Mouse (Mus musculus) limb, embryonic 13.5 days (tissue): ENCODE measurements around the gene Slc11a2. TPM values are rescaled to one million over a fixed set of nuclear protein-coding genes. Genes with fewer than 3 reads are reported as not detected.

Experiments
- ATAC-seq: fragments of 200-750 bp; cut with Nextera tagmentation; 2 replicates; pipeline ENCODE4 v1.8.0; 2017; ENCODE audit warnings: low read depth, moderate number of reproducible peaks, moderate TSS enrichment; ENCODE audit not compliant: low FRiP score
- H3K27ac ChIP-seq: fragments of 300-500 bp; sonication (generic); 2 replicates; pipeline ENCODE4 v1.5.1; 2015; ENCODE audit warnings: inconsistent platforms, mild to moderate bottlenecking, moderate library complexity
- H3K27me3 ChIP-seq: fragments of 300-500 bp; sonication (generic); 2 replicates; pipeline ENCODE4 v1.6.1; 2015; ENCODE audit warnings: mild to moderate bottlenecking, inconsistent platforms
- H3K36me3 ChIP-seq: fragments of 300-500 bp; sonication (generic); 2 replicates; pipeline ENCODE4 v1.6.1; 2015; ENCODE audit warnings: inconsistent platforms, mild to moderate bottlenecking, moderate library complexity
- H3K4me1 ChIP-seq: fragments of 300-500 bp; sonication (generic); 2 replicates; pipeline ENCODE4 v1.6.1; 2015; ENCODE audit warnings: inconsistent platforms
- H3K4me2 ChIP-seq: fragments of 300-500 bp; sonication (generic); replicated peaks from 2 replicates; pipeline ENCODE4 v1.6.1; 2015; ENCODE audit warnings: inconsistent platforms, mild to moderate bottlenecking, moderate library complexity
- H3K4me3 ChIP-seq: fragments of 300-500 bp; sonication (generic); 2 replicates; pipeline ENCODE4 v1.5.1; 2015; ENCODE audit warnings: moderate library complexity, mild to moderate bottlenecking, inconsistent platforms
- H3K9ac ChIP-seq: fragments of 300-500 bp; sonication (generic); 2 replicates; pipeline ENCODE4 v1.6.1; 2015; ENCODE audit warnings: mild to moderate bottlenecking, inconsistent platforms
- H3K9me3 ChIP-seq: fragments of 300-500 bp; sonication (generic); 2 replicates; pipeline ENCODE4 v1.6.1; 2016; ENCODE audit warnings: inconsistent platforms
- whole genome bisulfite sequencing: fragments of 180-500 bp; shearing (Covaris S2); methylation state at CpG from one replicate; pipeline ENCODE4 v1.1.7; 2015; 5-methylcytosine and 5-hydroxymethylcytosine counted together
- polyA plus RNA-seq: library from polyadenylated mRNA; unstranded; fragments of >200 nt; fragmentation: Nextera tagmentation; extraction: Ambion mirVana; gene quantifications from 2 replicates; pipeline ENCODE4 v1.2.1, GENCODE M21; 2015

The Slc11a2 gene
- polyA plus RNA-seq, 1 experiment from 2014 or later, result 25.3 TPM

DNA sequence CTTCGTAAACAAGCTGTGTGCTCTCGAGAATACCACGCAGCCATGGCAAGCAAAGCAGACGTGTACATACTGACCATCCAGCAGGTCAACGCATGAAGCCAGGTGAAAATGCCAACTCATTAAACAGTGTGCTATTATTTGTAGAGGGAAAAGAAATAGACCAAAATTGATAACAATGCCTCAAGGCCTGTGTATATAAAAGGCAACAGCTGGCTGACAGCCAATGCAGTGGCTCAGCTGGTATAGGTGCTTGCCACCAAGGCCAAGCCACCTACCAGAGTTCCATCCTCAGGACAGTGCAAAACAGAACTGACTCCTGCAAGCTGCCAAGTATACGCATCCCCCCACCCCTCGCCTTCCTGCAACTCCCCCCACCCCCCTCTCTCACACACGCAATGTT, 9.2 kb downstream of the Slc11a2 start:
- no peak overlapping the region for H3K4me2 ChIP-seq
- no peak overlapping the region for H3K27ac ChIP-seq
- H3K4me1 ChIP-seq, result peaks cover 45% of the 10 kb centered on the region
- peaks cover 14% of the 10 kb centered on the region for H3K36me3 ChIP-seq
- ATAC-seq, result no peak
- H3K27me3 ChIP-seq, result no peaks in the 10 kb centered on the region
- no peak overlapping the region for H3K4me3 ChIP-seq
- H3K9ac ChIP-seq, result no peak overlapping the region
- no peaks in the 10 kb centered on the region for H3K9me3 ChIP-seq
- 90% methylated on average over 8 of the region's 8 CpGs for WGBS

GRCm38 (mm10) chr15:100414942-100415341, 9.9 kb downstream of the Slc11a2 start:
- Histone ChIP-seq H3K27me3 (no peaks in the 10 kb centered on the region), H3K4me1 (peaks cover 38% of the 10 kb centered on the region), H3K4me2 (no peak overlapping the region), H3K9me3 (no peaks in the 10 kb centered on the region), H3K4me3 (no peak overlapping the region), H3K9ac (no peak overlapping the region), H3K36me3 (peaks cover 22% of the 10 kb centered on the region), H3K27ac (no peak overlapping the region)
- ATAC-seq, result no peak
- 92% methylated on average over 13 of the region's 13 CpGs for WGBS

DNA sequence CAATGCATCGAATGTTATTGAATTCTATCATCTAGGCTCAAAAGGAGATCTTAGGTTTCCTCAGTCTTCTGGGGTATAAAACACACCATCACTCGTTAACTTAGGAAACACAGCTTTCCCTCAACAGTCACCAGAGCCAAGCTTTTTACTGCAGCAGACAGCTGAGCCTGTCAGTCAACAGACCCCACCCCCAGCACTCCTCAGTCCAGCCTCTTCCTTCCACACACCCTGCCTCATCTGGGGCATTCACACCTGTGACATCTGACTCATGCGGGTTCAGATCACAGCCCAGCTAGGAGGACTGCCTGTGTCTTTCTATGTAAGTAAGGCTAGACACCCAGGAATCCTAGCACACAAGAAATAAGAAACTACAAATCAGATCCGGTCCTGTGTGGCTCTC, 10.9 kb downstream of the Slc11a2 start:
- Histone ChIP-seq H3K9me3 (no peaks in the 10 kb centered on the region), H3K27ac (no peak overlapping the region), H3K4me3 (no peak overlapping the region), H3K9ac (no peak overlapping the region), H3K27me3 (no peaks in the 10 kb centered on the region), H3K4me2 (no peak overlapping the region), H3K4me1 (peaks cover 30% of the 10 kb centered on the region), H3K36me3 (peaks cover 31% of the 10 kb centered on the region)
- WGBS, result 34% methylated on average over 4 of the region's 4 CpGs
- ATAC-seq, result no peak

DNA sequence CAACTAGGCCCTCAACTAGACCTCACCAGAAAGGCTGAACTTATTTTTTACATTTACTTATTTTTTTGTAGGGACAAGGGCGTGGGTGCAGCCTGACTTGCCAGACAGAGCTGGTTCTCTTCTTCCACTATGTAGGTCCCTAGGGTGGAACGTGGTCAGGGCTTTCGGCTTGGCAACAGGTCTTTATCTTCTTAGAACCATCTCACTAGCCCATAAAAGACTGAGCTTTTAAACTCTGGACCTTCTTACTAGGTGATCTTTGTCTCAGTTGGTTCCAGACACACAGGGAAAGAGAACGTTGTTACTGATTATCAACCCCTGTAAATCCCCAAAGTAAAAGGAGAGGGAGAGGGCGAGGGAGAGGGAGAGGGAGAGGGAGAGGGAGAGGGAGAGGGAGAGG, 11.6 kb downstream of the Slc11a2 start:
- Histone ChIP-seq H3K4me2 (no peak overlapping the region), H3K4me1 (peaks cover 30% of the 10 kb centered on the region), H3K9me3 (no peaks in the 10 kb centered on the region), H3K27ac (no peak overlapping the region), H3K9ac (no peak overlapping the region), H3K27me3 (no peaks in the 10 kb centered on the region), H3K36me3 (peaks cover 38% of the 10 kb centered on the region), H3K4me3 (no peak overlapping the region)
- 68% methylated on average over 4 of the region's 5 CpGs for WGBS
- no peak for ATAC-seq

DNA sequence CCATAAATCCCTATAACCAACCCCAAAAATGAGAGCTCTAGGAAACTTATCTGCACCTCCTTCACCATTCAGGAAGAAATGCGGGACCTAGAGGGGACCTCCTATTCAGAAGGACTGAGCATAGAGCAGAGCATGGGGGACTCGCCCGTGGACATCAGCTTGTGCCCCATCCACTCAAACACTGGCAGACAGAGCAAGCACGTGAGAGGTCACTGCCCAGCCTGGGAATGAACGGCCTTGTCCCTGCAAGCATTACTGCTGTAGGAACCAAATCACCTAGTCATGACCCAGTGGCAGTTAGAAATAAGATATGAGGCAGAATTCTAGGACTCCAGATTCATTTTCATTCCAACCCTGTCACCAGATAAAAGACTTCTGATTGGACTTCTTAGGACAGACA, 13.1 kb downstream of the Slc11a2 start:
- peaks cover 20% of the 10 kb centered on the region for H3K4me1 ChIP-seq
- no peak overlapping the region for H3K4me2 ChIP-seq
- H3K27me3 ChIP-seq, result no peaks in the 10 kb centered on the region
- H3K27ac ChIP-seq, result no peak overlapping the region
- H3K9me3 ChIP-seq, result no peaks in the 10 kb centered on the region
- no peak overlapping the region for H3K9ac ChIP-seq
- no peak for ATAC-seq
- 89% methylated on average over 5 of the region's 5 CpGs for WGBS
- peaks cover 49% of the 10 kb centered on the region for H3K36me3 ChIP-seq
- H3K4me3 ChIP-seq, result no peak overlapping the region

- no peak for ATAC-seq
- WGBS, result 63% methylated on average over 14 of the region's 14 CpGs
- H3K36me3 ChIP-seq, result peaks cover 54% of the 10 kb centered on the region
- peaks cover 15% of the 10 kb centered on the region for H3K4me1 ChIP-seq
- H3K4me3 ChIP-seq, result no peak overlapping the region
- no peaks in the 10 kb centered on the region for H3K9me3 ChIP-seq
- no peak overlapping the region for H3K9ac ChIP-seq
- no peaks in the 10 kb centered on the region for H3K27me3 ChIP-seq
- no peak overlapping the region for H3K4me2 ChIP-seq
- H3K27ac ChIP-seq, result no peak overlapping the region
Observed at GRCm38 (mm10) chr15:100410918-100411672, 13.8 kb downstream of the Slc11a2 start.

GRCm38 (mm10) chr15:100406088-100406487, 18.8 kb downstream of the Slc11a2 start:
- WGBS, result 88% methylated on average over 5 of the region's 5 CpGs
- no peaks in the 10 kb centered on the region for H3K4me1 ChIP-seq
- no peak overlapping the region for H3K4me3 ChIP-seq
- no peak overlapping the region for H3K27ac ChIP-seq
- H3K27me3 ChIP-seq, result no peaks in the 10 kb centered on the region
- no peak overlapping the region for H3K9ac ChIP-seq
- H3K4me2 ChIP-seq, result no peak overlapping the region
- no peak for ATAC-seq
- peaks cover 94% of the 10 kb centered on the region for H3K36me3 ChIP-seq
- no peaks in the 10 kb centered on the region for H3K9me3 ChIP-seq

DNA sequence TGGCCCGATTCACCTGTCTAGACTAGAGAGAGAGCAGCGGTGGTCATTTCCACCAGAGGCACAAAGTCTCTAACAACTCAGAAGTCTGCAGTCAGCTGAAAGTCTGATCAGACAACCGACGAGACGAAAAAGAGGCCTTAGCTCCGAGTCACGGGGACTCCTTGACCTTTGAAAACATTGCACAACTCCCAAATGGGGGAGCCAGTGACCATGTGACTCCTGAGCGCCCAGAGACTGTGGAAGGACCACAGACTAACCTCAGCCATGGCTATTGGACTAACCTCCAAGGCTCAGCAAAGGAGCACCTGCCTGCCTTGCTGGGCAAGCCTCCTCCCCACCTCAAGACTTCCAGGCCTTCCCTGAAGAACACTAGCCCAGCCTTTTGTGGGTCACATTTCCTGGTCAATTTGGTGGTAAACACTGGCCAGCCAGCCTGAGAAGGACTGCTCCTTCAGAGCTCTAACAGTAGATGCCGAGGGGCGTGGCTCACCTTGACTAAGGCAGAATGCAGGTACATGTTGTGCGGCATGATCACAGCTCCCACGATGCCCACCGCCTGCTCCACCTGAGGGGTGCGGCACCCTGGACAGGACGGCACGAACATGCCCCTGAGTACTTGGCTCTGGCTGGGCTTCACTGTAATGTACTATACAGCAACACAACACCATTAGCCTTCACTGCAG, 21.4 kb downstream of the Slc11a2 start:
- WGBS, result 93% methylated on average over 16 of the region's 16 CpGs

DNA sequence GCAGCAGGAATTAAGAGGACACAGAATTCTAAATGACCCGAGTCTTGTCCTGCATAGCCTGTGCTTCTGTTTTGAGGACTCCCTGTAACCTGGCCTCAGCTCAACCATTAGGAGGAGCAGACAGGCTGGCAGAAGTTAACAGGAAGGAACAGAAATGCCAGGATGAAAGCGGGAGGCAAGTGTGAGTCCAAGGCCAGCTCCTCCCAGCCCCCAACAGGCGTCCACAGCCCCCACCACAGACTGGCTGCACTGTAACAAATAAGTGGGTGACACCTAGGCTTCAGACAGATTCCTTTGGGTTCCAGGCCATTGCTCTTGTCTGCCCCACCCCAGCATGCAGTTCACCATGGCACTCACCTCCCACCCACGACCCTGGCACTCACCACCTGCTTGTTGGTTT, 22.1 kb downstream of the Slc11a2 start:
- no peak overlapping the region for H3K4me3 ChIP-seq
- WGBS, result 90% methylated on average over 4 of the region's 4 CpGs
- H3K27ac ChIP-seq, result no peak overlapping the region
- H3K9ac ChIP-seq, result no peak overlapping the region
- ATAC-seq, result no peak
- H3K9me3 ChIP-seq, result no peaks in the 10 kb centered on the region
- H3K27me3 ChIP-seq, result no peaks in the 10 kb centered on the region
- H3K4me2 ChIP-seq, result no peak overlapping the region
- H3K36me3 ChIP-seq, result peaks cover 94% of the 10 kb centered on the region
- H3K4me1 ChIP-seq, result no peaks in the 10 kb centered on the region

More for the DNA sequence above, 21.4 kb downstream of the Slc11a2 start:
- Histone ChIP-seq H3K9ac (no peak overlapping the region), H3K4me3 (no peak overlapping the region), H3K4me2 (no peak overlapping the region), H3K27me3 (no peaks in the 10 kb centered on the region), H3K27ac (no peak overlapping the region), H3K36me3 (peaks cover 94% of the 10 kb centered on the region), H3K9me3 (no peaks in the 10 kb centered on the region), H3K4me1 (no peaks in the 10 kb centered on the region)
- ATAC-seq, result no peak

DNA sequence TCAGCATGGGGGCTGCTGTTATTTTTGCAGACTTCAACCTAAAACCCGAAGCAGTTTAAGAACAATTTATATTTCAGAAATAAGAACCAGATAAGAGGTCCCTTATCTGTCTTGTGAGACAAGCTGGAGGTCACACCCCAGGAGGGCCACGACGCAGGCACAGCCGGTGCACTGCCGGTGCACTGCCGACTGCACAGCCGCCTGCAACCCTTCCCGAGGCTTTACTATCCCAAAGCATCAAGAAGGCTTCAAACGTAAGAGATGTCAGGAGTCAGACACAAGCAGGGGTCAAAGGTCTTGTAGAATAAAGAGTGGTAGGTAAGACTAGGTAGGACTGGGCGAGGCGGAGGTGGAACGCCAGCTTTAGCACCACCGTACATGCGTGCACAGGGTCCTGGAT, 22.5 kb downstream of the Slc11a2 start:
- H3K4me3 ChIP-seq, result no peak overlapping the region
- H3K9ac ChIP-seq, result no peak overlapping the region
- H3K9me3 ChIP-seq, result no peaks in the 10 kb centered on the region
- H3K27ac ChIP-seq, result no peak overlapping the region
- no peak for ATAC-seq
- no peak overlapping the region for H3K4me2 ChIP-seq
- no peaks in the 10 kb centered on the region for H3K4me1 ChIP-seq
- H3K36me3 ChIP-seq, result peaks cover 96% of the 10 kb centered on the region
- H3K27me3 ChIP-seq, result no peaks in the 10 kb centered on the region
- WGBS, result 90% methylated on average over 14 of the region's 14 CpGs

DNA sequence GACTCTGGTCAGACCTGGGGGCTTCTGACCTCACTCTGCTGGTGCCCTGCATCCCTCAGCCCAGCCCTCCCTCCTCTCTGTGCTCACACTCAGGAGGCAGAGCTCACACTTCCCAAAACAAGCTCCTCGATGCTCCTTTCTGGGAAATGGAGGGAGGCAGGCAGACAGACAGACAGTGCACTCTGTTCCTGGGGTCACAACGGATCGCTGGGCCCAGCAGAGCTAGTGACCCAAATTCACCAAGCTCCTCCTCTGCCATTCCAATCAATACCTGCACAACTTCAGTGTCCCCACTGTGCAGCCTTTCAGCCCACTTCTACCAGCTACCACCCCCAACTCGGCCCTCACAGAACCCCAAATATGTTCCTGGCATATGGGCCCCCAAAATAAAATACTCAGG, 23.1 kb downstream of the Slc11a2 start:
- 95% methylated on average over 4 of the region's 4 CpGs for WGBS
- no peaks in the 10 kb centered on the region for H3K9me3 ChIP-seq
- no peak overlapping the region for H3K4me3 ChIP-seq
- no peak overlapping the region for H3K4me2 ChIP-seq
- peaks cover 98% of the 10 kb centered on the region for H3K36me3 ChIP-seq
- no peak for ATAC-seq
- no peaks in the 10 kb centered on the region for H3K4me1 ChIP-seq
- no peak overlapping the region for H3K27ac ChIP-seq
- no peaks in the 10 kb centered on the region for H3K27me3 ChIP-seq
- H3K9ac ChIP-seq, result no peak overlapping the region

- Histone ChIP-seq H3K4me2 (no peak overlapping the region), H3K27me3 (no peaks in the 10 kb centered on the region), H3K27ac (no peak overlapping the region), H3K4me1 (no peaks in the 10 kb centered on the region), H3K9ac (no peak overlapping the region), H3K4me3 (no peak overlapping the region), H3K36me3 (peaks cover 99% of the 10 kb centered on the region), H3K9me3 (no peaks in the 10 kb centered on the region)
- WGBS, result 92% methylated on average over 16 of the region's 16 CpGs
- ATAC-seq, result no peak
Observed at GRCm38 (mm10) chr15:100400592-100401250, 24.2 kb downstream of the Slc11a2 start.
